Mouse (Mus musculus): ENCODE results near the gene Fbln7.

DNA sequence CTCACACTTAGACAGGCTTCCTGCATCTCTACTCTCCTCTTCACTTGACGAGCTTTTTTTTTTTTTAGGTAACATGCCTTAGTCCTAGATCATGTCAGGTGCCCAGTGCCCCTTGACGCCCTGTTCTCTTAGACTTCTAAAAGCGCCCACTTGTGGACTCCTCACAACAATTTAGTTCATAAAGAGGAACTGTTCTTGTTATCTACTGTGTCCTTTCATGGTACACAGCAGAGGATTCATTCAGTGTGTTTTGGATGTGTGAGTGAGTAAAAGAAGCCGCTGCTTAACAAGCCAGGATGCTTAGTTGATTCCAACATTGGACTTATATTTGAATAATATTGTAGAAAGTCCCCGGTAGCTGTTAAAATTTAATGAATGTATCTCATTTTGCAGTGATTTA lies 38.9 kb upstream of the Fbln7 start:
- TF ChIP-seq USF1 (IDR thresholded peaks at IDR 0.05; ENCODE audit: low read depth, low read length) (no peak), MAX (IDR thresholded peaks at IDR 0.05; ENCODE audit: low read length) (no peak), CTCF (IDR thresholded peaks at IDR 0.05 in 2 of 3, conservative IDR thresholded peaks at IDR 0.05 in 1 of 3; ENCODE audit: control insufficient read depth in 1 of 3, insufficient read depth in 1 of 3, low read depth in 2 of 3, low read length in 3 of 3, poor library complexity in 1 of 3, severe bottlenecking in 1 of 3) (no peak), ZC3H11A (IDR thresholded peaks at IDR 0.05; ENCODE audit: low read depth, low read length) (no peak), POLR2A (IDR thresholded peaks at IDR 0.05; ENCODE audit: control insufficient read depth in 1 of 2, insufficient read depth in 1 of 2, low read depth in 1 of 2, low read length in 2 of 2, poor library complexity in 1 of 2) (no peak), UBTF (IDR thresholded peaks at IDR 0.05; ENCODE audit: borderline replicate concordance, insufficient read depth, low read depth, low read length) (no peak)
